Mouse (Mus musculus): ENCODE measurements around the gene Cyp26c1.
A peak's percentile ranks its signal among the peaks of the same experiment; 100 is the strongest.

Gene Cyp26c1

DNA sequence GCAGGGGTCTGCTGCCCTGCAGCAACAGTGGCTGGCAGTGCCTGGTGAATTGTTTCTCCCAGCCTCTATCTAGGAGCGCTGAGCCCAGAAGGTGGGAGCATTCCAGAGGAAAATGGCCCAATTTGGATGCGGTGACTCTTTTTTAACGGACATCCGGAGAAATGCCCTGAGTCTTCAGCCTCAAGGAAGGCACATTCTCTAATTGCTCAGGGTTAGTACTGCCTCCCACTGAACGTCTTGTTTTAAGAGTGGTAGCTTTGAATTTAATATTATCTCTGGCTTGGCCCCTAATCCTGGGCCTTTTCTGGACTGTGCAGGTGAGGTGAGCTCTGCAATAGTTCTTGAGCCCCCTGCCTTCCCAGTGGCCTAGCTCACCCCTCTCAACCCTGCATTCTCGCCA is at the start of gene Cyp26c1:
TSS of gene Cyp26c1 (plus strand) at position 301 of the 400 bp plus-strand sequence.
- DNase-seq (ENCODE audit: low spot score), result no peak

DNA sequence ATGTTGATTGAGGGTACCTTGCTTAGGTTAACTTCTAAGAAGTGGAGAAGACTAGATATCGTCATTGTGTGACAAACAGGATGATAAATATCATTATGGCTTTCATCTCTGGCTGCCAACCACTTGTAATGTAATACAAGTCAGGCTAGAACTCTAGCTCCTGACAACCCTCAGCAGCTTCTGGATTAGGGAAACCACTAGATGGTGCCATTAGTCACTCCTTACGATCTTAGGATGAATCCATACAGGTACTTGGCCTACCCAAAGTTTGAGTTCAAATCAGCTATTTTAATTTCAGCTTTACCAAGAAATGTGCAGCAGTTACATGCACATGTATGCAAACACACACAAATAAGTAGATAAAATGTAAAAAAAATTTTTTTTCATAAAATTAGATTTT is 37.4 kb upstream of the Cyp26c1 start:
- peak; percentile 43 for DNase-seq (ENCODE audit: low spot score)

DNA sequence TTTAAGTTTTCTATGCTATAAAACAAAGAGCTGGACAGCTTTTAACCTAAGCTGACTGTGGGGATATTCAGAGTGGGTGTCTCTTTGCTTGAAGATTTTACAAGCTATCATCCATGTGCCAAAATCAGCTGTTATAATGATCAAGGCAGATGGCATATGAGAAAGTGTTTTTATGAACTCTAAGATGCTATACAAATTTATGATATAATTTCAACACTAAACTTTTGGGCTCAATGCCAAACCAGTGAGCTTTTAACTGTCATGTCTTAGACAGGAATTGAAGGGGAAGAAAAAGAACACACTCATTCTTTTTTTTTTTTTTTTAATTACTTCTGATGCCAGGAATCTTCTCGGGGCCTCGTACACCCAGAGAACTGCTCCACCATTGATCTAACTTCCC is 34.9 kb upstream of the Cyp26c1 start:
- DNase-seq (ENCODE audit: low spot score), result no peak

DNA sequence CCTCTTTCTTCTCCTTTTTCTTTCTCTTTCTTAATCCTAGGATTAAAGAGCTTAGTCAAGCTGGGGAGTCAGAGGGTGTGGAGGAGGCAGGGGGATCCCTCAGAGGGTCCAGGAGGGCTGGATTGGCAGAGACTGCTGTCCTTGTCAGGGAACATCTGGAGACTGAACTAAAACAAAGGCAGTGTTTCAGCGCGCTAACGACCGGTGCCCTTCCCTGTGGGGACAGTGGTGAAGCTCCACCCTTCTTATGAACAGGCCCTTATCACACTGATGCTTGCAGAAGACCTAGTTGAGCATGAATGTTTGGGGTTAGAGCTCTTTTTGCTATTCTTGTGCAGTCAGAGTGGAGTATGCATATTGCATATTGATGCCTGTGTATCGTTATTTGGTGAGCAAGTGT is 31.4 kb upstream of the Cyp26c1 start:
- DNase-seq (ENCODE audit: low spot score), result peak; percentile 26

DNA sequence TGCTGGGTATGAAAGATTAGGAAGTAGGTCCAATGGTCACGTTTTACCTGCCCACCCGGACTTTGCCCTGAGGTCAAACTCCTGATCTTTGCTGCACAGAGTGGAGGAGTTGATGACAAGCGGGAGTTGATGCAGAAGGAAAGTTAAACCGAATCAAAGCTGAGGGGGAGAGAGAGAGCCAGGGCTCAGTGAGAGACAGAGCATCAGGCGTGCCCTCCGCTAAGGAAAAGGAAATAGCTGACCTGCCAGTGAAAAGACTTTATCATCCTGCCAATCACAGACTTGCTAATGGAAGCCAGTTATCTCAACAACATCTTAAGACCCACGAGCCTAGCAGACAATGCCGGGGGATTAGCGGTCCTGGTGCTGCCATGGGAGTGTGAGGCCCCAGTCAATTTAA is 28.9 kb upstream of the Cyp26c1 start:
- no peak for DNase-seq (ENCODE audit: low spot score)

DNA sequence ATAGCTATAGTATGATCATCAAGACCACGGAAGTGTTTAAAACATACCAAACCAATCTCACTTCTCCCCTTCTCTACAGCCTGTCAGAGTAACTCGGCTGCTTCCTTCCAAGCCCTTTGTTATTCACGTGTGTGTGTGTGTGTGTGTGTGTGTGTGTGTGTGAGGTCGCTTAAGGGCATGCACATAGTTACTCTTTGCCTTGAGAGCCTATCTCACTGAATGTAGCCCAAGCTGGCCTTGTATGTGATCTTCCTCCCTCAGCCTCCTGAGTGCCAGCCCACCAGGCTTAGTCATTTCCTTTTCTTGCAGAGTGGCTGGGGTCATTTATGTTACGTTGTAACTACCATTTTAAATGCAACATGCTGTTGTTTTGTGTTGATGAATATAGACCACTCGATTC is 20.1 kb upstream of the Cyp26c1 start:
- DNase-seq (ENCODE audit: low spot score), result no peak

DNA sequence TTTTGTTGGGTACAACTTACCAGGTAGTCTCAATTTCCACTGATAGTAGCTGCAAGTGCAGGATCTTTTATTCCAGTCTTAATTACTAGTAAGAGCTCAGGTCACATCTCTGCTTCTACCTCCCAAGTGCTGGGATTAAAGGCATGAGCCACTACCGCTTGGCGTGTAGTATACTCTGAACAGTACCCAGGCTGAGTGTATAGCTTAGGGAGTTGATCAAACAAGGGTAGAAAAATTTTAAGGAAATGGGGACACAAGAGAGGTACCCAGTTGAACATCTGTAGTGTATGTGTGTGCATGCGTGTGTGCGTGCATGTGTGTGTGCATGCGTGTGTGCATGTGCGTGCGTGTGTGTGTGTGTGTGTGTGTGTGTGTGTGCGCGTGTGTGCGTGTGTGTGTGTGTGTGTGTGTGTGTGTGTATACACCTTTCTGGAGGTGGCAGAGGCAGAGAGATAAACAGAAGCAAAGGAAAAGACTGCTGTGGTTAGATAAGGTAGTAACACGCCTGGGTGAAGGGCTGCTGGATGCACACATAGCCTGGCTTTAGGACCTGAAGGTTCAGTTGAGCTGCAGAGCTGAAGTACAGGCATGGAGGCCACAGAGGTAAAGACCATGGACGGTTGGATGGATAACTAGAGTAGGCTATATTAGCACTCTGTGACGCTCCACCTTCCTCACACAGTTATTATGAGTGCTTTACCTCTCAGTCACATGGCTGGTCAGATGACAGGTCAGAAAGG is 17.4 kb upstream of the Cyp26c1 start:
- DNase-seq (ENCODE audit: low spot score), result no peak

DNA sequence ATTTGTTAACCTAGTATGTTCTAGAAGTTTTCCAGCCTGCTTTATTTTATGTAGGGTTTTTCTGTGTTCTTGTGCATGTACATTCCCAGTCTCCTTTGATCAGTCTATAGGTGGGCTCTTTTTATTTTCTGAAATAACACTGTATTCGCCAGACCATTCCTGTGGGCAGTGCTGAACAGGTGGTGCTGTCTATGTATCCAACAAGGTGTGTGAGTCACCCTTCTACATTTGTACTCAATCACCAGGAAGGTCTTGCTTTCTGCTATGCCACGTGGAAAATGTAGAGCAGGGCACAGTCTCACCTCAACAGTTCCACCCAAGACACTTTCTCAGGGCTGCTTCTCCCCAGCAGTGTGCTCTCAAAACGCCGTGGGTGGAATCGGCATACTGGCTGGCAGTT is 16.7 kb upstream of the Cyp26c1 start:
- DNase-seq (ENCODE audit: low spot score), result no peak

DNA sequence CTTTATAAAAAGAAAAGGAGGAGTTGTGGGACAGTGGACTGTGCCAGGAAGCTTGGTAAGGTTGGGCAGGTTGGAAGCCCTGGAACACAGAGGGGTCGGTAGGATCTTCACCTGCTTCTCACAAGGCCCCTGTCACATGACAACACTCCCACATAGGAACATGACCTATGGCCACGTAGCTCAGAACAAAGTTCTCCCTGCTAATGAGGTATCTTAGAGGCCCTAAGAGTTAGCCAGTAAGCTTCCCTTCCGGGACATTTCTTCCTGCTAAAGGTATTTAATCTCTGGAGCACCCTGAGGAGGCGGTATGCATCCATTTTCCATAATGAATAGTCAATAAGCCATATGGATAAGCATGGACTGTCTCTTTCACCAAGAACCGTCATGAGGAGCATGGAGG is 15.9 kb upstream of the Cyp26c1 start:
- no peak for DNase-seq (ENCODE audit: low spot score)

DNA sequence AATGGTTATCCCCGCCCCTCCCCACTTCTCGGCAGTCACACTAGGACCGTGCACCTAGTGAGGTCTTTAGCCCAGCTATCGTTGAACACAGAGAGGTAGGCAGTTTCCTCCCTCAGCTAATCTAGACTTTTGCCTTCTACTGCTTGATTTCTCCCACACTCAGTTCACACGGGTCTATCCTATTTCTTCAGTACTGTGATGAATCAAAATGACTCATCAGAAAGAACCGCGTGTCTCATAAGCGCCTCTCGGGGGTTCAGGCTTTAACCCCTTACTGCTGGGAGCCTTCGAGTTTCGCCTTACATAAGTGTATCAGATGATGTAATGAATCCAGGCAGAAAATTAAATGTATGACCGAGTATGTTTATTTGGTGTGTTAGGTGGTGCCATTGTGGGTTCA is 12.0 kb upstream of the Cyp26c1 start:
- no peak for DNase-seq (ENCODE audit: low spot score)

DNA sequence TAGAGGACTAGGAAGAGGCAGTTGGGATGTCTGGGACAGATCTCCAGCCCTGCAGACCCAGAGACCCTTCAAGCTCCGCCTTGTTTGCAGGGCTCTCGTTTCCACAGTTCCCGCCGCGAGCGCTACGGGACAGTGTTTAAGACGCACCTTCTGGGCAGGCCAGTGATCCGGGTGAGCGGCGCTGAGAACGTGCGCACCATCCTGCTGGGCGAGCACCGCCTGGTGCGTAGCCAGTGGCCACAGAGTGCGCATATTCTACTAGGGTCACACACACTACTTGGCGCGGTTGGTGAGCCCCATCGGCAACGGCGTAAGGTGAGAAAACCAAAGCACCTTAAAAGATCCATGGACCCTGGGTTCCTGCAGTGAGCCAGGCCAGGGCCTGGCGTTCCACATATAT is 966 bp downstream of the Cyp26c1 start:
- no peak for DNase-seq (ENCODE audit: low spot score)

DNA sequence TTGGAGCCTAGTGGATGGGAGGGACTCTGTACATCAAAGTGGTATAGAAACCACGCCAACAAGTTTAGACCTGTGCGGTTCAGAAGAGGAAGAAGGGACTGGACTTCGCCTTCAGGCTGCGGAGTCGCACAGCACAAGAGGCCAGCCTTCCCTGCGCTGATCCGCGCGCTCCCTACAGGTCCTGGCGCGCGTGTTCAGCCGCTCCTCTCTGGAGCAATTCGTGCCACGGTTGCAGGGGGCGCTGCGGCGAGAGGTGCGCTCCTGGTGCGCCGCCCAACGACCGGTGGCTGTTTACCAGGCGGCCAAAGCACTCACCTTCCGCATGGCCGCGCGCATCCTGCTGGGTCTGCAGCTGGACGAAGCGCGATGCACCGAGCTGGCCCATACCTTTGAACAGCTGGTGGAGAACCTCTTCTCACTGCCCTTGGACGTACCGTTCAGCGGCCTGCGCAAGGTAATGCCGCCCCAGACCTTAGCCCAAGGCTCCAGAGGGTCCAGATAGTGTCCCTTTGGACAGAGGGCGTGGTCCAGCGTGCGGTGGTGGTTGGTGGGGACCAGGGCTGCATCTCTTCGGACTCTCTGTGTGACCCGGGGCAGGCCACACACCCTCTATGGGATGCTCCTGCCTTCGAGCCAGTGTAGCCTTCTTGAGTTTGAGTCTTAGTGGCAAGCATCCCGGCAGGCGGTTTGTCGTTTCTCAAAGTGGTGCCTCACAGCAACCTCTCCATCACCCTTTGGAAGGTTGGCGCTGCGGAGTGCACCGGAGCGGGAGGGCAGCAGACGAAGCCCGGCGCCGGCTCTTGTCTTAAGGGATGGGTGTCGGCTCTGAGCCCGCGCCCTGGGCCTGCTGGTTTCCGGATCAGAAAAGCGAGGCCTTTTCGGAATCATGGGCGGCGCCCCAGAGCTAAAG is 1.8 kb downstream of the Cyp26c1 start:
- DNase-seq (ENCODE audit: low spot score), result peak; percentile 71

DNA sequence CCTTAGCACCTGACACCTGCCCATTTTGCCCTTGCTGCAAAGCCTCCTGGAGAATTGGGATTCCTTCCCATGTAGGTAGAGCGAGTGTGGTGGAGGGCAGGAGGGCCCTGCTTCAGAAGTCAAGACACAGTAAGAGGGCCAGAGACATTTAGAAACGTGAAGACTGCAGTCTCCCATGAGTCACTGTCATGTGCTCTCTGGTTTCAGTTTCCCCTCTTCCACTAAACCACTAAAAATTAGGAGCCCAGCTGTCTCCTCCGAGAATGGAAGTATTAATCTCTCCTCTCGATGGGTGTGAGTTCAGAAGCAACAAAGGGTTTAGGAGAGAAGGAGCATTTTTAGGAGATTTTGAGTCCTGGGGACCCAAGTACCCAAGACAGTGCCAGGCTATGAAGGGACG is 4.1 kb downstream of the Cyp26c1 start:
- DNase-seq (ENCODE audit: low spot score), result no peak

DNA sequence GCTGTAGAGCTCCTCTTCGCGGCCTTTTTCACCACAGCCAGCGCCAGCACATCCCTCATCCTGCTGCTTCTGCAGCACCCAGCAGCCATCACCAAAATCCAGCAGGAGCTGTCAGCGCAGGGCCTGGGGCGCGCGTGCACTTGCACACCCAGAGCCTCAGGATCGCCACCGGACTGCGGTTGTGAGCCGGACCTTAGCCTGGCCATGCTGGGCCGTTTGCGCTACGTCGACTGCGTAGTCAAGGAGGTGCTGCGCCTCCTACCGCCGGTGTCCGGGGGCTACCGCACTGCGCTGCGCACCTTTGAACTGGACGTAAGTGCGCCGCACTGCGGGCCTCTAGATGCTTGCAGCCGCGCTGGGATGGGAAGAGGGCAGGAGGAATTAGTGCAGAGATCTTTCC is 5.3 kb downstream of the Cyp26c1 start:
- peak; percentile 61 for DNase-seq (ENCODE audit: low spot score)

DNA sequence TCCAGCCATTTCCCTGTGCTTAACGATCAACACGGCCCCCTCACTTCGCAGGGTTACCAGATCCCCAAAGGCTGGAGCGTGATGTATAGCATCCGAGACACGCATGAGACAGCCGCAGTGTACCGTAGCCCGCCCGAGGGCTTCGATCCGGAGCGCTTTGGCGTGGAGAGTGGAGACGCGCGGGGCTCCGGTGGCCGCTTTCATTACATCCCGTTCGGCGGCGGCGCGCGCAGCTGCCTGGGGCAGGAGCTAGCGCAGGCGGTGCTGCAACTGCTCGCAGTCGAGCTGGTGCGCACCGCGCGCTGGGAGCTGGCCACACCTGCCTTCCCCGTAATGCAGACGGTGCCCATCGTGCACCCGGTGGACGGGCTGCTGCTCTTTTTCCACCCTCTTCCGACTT is 7.5 kb downstream of the Cyp26c1 start:
- DNase-seq (ENCODE audit: low spot score), result peak; percentile 70

DNA sequence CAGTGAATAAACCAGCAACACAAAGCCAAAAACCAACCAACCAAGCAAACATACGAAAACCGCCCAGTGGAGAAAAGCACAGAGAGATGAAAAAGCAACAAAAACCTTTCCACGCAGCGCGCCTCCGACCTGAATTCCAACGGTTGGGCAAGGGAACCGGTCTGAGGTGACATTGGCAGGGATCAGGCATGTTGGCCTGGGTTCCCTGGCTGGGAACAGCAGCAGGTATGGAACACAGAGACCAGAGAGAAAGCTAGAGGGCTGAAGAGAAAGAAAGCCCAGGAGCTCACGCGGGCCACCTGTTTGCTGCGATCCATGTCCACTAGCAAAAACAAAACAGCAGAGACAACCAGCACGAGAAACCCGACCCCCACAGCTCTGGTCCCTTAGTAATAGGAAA is 9.8 kb downstream of the Cyp26c1 start:
- no peak for DNase-seq (ENCODE audit: low spot score)

DNA sequence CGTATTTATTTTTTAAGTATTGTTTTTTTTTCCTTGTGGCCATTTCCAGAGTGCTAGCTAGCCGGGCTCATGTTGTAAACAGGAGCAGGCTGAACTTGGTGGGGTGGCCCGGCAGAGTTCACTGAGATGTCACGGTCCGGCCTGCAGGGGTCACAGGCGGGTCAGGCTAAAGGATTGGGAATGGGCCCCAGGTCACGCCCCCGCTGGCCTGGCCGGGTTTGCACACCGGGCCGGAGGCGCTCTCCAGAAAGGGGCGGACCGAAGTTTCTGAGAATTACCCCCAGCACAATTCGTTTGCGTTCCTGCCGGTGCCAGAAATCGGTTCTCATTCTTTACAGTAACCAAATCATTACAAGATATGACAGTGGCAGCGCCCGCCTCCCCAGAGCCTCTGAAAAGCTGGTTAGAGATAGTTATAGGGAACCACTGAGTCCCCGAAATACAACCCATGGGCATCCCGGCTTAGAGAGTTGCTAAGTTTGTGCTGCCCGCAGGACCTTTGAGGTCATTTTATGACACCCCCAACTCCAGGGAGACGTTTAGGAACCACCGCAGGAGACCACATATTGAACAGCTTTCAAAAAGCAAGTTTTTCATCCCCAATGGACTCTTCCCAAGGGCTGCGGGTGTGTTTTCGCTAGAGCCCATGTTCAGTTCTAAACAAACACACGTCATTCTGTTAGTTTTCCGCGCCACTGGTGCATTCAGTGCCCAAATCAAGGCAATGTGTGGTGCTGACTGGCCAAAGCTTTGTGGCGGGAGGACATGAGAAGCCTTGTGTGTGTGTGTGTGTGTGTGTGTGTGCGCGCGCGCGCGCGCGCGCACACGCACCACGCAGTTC is 10.6 kb downstream of the Cyp26c1 start:
- DNase-seq (ENCODE audit: low spot score), result peak; percentile 55

DNA sequence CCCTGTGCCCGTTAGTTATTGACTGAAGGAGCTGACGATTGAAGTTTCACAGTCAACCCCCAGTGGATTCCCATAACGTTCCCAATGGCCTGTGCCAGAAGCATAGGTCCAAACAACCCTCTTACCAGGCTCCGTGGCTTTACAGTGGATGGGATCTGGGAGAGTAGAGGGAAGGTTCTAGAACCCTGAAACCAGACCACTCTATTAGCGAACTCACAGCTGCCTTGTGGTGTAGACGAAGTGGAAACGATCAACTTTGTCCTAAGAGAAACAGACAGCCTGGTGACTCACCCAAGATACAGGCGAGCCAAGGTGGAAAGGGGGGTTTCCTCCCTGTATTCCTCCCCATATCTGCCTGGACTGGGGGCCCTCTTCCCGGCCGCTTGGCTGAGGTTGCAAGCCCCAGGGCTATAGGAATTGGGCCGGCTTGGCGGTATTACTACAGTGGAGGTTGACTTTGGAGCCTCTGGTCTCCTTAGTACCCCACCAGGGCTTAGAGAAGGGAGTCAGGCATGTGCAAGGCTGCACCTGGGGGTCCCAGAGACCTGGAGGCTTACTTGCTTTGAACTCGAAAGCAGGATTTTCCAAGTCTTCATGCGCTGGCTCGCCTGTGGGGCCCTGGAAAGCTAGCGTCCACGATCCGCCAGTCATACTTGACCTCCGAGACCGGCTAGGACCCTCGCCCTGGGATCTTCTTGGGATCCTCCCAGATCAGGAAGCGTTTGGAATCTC is 11.4 kb downstream of the Cyp26c1 start:
- DNase-seq (ENCODE audit: low spot score), result no peak

DNA sequence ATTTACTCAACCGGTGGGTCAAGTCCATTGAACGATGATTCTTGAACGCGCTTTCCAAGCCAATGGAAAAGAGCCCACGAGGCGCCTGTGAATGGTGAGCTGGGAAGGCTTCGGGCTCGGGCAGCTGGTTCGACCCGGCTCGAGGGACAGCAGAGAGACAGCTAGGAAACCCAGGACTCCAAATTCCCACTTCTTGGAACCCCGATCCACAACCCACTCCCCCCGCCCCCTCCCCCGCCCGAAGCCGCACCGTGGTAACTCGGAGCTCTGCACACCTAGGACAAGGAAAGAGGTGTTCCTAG is 11.9 kb downstream of the Cyp26c1 start:
- no peak for DNase-seq (ENCODE audit: low spot score)

DNA sequence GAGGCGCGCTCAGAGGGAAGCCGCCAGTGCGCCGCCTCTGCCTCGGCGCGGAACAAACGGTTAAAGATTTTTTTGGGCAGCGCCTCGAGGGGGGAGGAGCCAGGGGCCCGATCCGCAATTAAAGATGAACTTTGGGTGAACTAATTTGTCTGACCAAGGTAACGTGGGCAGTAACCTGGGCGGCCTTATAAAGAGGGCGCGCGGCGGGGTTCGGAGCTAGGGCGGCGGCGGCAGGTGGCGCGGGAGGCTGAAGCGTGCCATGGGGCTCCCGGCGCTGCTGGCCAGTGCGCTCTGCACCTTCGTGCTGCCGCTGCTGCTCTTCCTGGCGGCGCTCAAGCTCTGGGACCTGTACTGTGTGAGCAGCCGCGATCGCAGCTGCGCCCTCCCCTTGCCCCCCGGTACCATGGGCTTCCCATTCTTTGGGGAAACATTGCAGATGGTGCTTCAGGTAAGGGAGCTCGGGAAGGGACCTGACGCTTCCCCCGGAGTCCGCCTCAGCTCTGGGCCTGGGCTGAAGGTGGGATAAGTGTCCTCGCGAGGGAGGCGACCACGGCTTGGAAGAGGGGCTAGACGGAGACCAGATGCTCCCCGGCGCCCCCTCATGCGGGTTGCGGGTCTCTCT is 12.4 kb downstream of the Cyp26c1 start, which contains the start of gene Cyp26a1:
TSS of gene Cyp26a1 (plus strand) at position 148 of the 622 bp plus-strand sequence.
- DNase-seq (ENCODE audit: low spot score), result peak; percentile 62

Measured in retina, embryonic 14.5 days (tissue).